Mouse (Mus musculus) NIH3T3 (cell line): ENCODE measurements around the gene Sspn.

Experiments used
- DNase-seq: peaks from one replicate; pipeline ENCODE4 v3.0.0-alpha.2; 2012; ENCODE audit warnings: low read depth

Sspn gene

GRCm38 (mm10) chr6:145931341-145931740 lies at the start of gene Sspn:
Gene Sspn (plus strand): TSS chr6:145931641.
- DNase-seq: no peak

DNA sequence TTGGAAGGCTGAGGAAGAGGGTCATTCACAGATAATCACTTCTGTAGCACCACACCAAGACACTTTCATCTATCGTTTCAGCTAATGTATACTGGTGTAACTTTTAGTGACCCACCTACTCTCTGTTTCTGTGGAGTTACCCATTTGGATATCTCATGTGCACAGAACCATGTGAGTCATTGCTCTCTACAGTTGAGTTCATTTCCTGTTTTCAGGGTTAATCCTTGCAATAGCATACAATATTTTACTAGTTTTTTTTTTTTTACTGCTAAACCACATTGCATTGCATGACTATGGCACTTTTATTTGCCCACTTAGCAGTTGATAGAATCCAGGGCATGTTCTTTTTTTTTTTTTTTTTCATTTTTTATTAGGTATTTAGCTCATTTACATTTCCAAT lies 48.4 kb upstream of the Sspn start:
- no peak for DNase-seq

- no peak for DNase-seq
These were observed 47.8 kb upstream of the Sspn start for GRCm38 (mm10) chr6:145883668-145884067.

GRCm38 (mm10) chr6:145885069-145885468 lies 46.4 kb upstream of the Sspn start:
- DNase-seq: no peak

- no peak for DNase-seq
These were observed 45.2 kb upstream of the Sspn start for GRCm38 (mm10) chr6:145886277-145886676.

GRCm38 (mm10) chr6:145887719-145888118 lies 43.7 kb upstream of the Sspn start:
- DNase-seq: no peak

GRCm38 (mm10) chr6:145891951-145892350 lies 39.5 kb upstream of the Sspn start:
- no peak for DNase-seq

- no peak for DNase-seq
These were observed 38.8 kb upstream of the Sspn start for GRCm38 (mm10) chr6:145892381-145893265.

DNA sequence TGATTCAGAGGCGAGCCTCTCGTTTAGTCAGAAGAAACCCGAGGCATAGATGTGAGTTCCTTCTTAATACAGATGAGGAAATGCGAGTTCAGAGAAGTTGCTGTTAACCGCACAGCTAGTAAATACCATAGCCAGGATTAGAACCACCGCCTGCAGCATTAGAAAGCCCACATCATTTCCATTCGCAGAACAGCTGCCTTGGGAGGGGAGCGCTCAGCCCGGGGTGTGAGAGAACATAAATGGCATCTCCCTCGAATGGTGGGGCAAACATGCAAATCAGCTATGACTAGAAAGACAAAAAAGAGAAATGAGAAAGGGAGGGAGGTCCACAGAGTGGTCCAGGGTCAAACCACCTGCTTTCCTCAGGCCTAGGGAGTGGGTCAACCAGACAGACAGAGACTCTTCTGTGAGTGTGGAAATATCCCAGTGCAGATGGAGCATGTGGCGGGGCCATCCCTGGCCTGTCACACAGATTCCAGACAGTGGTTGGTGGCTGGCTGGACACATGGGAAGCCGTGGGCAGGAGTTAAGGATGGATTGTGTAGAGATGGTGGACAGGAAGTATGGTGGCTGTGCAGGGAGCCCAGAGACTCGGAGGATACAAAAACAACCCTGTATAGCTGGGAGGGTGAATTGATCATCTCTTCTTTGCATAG lies 37.9 kb upstream of the Sspn start:
- DNase-seq: no peak

GRCm38 (mm10) chr6:145894669-145895342 lies 36.6 kb upstream of the Sspn start:
- DNase-seq: no peak

- DNase-seq: no peak
These were observed 27.3 kb upstream of the Sspn start for GRCm38 (mm10) chr6:145904169-145904568.

- no peak for DNase-seq
These were observed 26.8 kb upstream of the Sspn start for GRCm38 (mm10) chr6:145904616-145905015.

GRCm38 (mm10) chr6:145906096-145906890 lies 25.1 kb upstream of the Sspn start:
- peak; percentile 25 for DNase-seq

GRCm38 (mm10) chr6:145909943-145910342 lies 21.5 kb upstream of the Sspn start:
- DNase-seq: no peak

DNA sequence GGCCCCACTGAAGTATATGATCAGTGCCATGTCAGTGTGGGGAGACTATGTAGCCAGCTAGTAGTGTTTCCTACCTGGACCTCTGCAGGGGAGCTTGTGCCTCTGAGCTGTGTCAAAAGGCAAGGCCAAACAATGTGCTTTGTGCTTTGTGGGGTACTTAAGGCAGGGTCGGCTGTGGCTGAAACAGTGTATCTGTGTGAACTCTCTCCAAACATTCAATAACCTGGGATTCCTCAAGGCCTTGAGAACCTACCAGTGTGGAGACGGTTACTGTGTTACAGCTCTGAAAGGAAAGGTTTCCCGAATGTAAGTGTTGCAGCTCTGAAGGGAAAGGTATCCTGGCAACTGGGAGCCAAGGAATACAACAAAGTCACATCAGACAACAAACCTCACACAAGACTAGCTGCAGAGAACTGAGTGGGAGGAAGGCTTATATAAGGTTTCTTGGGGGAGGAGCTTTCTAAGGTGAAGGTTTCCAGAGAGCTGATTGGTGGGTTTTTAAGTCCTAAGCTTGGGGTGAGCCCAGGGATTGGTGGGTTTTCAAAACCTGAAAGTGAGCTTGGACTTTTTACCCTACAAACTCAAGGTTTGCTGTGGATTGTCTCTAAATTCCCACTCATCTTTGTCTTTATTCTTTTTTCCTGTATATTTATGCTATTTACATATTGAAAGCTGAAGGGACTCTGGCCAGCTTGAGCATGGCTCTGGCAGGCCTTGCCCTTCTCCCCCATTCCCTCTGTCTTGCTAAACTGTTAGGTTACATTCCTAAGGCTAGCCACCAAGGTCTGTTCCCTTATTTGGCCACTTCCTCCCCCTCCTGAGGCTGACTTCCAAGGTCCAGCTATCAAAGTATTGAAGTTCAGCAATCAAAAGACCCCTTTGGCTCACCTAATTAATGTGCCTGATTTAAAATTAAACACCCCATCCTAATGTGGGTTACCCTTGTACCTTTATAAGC lies 20.7 kb upstream of the Sspn start:
- no peak for DNase-seq

DNA sequence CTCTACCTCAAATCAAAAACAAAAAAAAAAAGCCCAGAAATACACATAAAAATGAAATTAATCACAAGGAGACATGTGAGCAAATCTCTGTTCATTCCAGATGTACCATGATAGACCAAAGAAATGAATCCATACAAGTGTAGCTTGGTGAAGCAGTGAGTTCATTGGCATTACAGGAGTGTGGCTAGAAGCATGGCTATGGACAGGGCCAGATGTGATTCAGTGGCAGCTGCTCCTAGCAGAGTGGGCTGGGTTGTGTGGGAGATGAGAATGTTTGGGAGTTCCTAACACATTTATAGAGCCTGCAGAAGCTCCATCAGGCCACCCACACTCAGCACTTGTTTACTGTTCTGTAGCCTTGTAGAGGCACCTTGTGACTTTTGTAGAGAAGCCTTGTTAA lies 19.2 kb upstream of the Sspn start:
- DNase-seq: no peak

GRCm38 (mm10) chr6:145915435-145915834 lies 16.0 kb upstream of the Sspn start:
- no peak for DNase-seq

DNA sequence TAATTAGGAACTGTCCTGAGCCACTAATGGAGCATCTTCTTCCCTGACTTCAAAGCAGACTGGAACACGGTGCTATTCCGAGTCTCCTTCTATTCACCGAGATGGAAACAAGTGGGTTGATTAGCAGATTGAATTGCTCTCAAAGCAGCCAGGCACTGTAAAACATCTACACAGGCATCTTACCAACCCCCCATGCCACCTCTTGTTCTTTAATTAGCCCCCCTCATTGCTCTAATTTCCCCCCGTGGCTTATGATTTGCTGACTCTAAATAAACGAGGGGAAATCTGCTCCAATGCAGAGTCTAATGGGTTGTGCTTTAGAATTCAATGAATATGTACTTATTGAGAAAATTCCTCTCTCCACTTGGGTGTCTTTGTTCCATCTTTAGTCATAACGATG lies 15.0 kb upstream of the Sspn start:
- no peak for DNase-seq

DNA sequence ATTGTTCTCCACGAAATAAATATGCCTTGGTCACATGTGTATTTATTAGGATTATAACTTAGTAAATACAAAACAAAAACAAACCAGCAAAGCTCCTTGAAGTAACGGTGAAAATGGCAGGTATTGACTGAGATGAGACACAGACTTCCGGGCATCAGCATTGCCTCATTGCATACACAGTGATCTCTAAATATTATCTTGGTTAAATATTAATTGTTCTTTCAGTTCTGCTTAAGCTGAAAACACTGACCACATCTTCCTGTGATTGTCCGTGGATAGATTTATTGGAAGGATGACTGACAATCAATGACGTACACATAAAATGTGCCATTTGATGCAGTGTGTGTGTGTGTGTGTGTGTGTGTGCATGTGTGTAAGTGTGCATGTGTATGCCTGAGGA lies 13.2 kb upstream of the Sspn start:
- DNase-seq: no peak

- DNase-seq: no peak
These were observed 7.8 kb upstream of the Sspn start for GRCm38 (mm10) chr6:145923594-145923993.
